Mouse (Mus musculus) kidney, postnatal 14 days (tissue): ENCODE results near the gene Gm5485.
A peak's percentile ranks its signal among the peaks of the same experiment; 100 is the strongest.

Experiments
- DNase-seq: peaks from one replicate; pipeline ENCODE4 v3.0.0; 2022; ENCODE audit warnings: mixed read lengths

The Gm5485 gene

GRCm38 (mm10) chr16:48412246-48412645 lies at the start of gene Gm5485:
Gene Gm5485, minus strand, starts transcription at chr16:48412416.
- DNase-seq, result no peak

GRCm38 (mm10) chr16:48453264-48453663 lies 41.0 kb upstream of the Gm5485 start:
- DNase-seq, result no peak

GRCm38 (mm10) chr16:48446161-48446925 lies 34.1 kb upstream of the Gm5485 start:
- no peak for DNase-seq

GRCm38 (mm10) chr16:48444589-48444988 lies 32.4 kb upstream of the Gm5485 start:
- DNase-seq, result no peak

- DNase-seq, result no peak
Observed at GRCm38 (mm10) chr16:48437476-48437875, 25.3 kb upstream of the Gm5485 start.

GRCm38 (mm10) chr16:48435454-48435853 lies 23.2 kb upstream of the Gm5485 start:
- DNase-seq, result no peak

- no peak for DNase-seq
Observed at GRCm38 (mm10) chr16:48431027-48431426, 18.8 kb upstream of the Gm5485 start, which contains the start of gene Morc1. Gene Morc1, plus strand, starts transcription at chr16:48431237.

GRCm38 (mm10) chr16:48429427-48429826 lies 17.2 kb upstream of the Gm5485 start:
- DNase-seq, result no peak

- peak; percentile 12 for DNase-seq
Observed at GRCm38 (mm10) chr16:48424069-48424468, 11.9 kb upstream of the Gm5485 start.

- DNase-seq, result peak; percentile 72
Observed at GRCm38 (mm10) chr16:48422501-48422900, 10.3 kb upstream of the Gm5485 start.

- no peak for DNase-seq
Observed at GRCm38 (mm10) chr16:48419035-48419434, 6.8 kb upstream of the Gm5485 start.

- DNase-seq, result no peak
Observed at GRCm38 (mm10) chr16:48418557-48418956, 6.3 kb upstream of the Gm5485 start.

GRCm38 (mm10) chr16:48410125-48410524 lies 2.1 kb downstream of the Gm5485 start:
- no peak for DNase-seq

GRCm38 (mm10) chr16:48409580-48409979 lies 2.6 kb downstream of the Gm5485 start:
- DNase-seq, result peak; percentile 47

- DNase-seq, result no peak
Observed at GRCm38 (mm10) chr16:48405674-48406403, 6.4 kb downstream of the Gm5485 start.

- DNase-seq, result no peak
Observed at GRCm38 (mm10) chr16:48404009-48404408, 8.2 kb downstream of the Gm5485 start.

- no peak for DNase-seq
Observed at GRCm38 (mm10) chr16:48403423-48403822, 8.8 kb downstream of the Gm5485 start.

GRCm38 (mm10) chr16:48402963-48403362 lies 9.3 kb downstream of the Gm5485 start:
- no peak for DNase-seq

- DNase-seq, result no peak
Observed at GRCm38 (mm10) chr16:48395278-48395677, 16.9 kb downstream of the Gm5485 start.

GRCm38 (mm10) chr16:48386982-48387381 lies 25.2 kb downstream of the Gm5485 start:
- no peak for DNase-seq

- DNase-seq, result no peak
Observed at GRCm38 (mm10) chr16:48383582-48384257, 28.5 kb downstream of the Gm5485 start.

GRCm38 (mm10) chr16:48373711-48374485 lies 38.3 kb downstream of the Gm5485 start:
- no peak for DNase-seq

- no peak for DNase-seq
Observed at GRCm38 (mm10) chr16:48372461-48372860, 39.8 kb downstream of the Gm5485 start.
